Mouse (Mus musculus) naive thymus-derived CD4-positive, alpha-beta T cell, adult 2 months (primary cell): ENCODE results near the gene Pi4k2b.
A peak's percentile ranks its signal among the peaks of the same experiment; 100 is the strongest.

Source experiments
- DNase-seq: peaks from one replicate; pipeline ENCODE4 v3.0.0-alpha.2; 2011; ENCODE audit warnings: low read depth

Pi4k2b gene

DNA sequence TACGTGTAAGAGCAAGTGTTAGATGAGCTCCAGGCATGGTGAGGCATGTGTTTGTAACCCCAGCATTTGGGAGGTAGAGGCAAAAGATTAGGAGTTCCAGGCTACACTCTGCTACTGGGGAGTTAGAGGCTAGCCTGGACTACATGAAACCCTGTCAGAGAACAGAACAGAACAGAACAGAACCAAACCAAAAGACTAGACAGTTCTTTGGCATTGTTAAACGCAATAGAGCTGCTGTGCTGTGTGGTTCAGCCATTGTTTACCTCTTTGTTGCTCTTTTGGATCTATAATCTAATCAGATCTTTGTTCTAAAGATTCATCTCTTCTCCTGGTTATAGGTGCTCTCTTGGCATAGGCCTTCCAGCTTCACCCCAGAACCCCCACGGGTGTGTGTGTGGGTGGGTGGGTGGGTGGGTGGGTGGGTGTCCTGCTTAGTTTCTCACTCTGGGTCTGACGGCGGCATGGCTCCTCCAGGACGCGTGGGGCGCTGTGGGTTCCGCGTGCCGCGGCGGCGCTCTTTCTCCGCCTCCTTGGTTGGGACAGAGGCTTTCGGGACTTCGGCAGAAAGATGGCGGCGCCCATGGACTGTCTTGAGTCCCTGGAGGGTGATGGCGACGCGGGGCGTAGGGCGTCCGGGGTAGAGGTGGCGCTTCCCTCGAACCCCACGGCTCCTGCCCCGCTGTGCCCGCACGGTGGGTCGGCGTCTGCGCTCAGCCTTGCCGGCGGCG is 41.3 kb downstream of the Pi4k2b start:
- peak; percentile 88 for DNase-seq

DNA sequence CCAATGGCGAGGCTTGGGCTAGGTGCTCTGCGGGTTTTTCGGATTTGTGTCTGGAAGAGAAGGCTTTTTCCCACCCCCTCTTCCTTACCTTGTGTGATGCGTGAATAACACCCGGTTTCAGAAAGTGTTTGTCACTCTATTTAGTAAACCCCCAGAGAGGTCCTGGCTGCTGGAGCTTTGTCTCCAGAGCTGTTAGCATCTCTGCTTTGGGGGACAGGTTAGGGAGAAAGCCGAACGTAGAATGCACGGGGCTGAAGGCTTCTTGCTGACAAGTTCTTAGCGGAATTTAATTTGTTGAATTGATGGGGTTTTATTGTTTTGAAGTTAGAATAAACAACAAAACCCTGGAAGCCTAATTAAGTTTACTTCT is 41.9 kb downstream of the Pi4k2b start:
- DNase-seq: no peak

DNA sequence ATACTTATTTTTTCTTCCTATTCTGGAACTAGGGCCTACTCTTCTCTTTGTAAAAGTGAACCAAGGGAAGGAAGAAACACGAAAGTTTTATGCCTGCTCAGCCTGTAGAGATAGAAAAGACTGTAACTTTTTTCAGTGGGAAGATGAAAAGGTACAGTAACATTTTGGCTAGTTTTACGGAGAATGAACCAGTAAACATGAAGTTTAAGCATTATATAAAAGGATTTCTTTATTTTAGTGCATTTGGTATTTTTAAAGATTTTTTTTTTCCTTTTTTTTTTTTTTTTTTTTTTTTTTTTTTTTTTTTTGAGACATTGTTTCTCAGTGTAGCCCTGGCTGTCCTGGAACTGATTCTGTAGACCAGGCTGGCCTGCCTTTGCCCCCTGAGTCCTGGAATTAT is 42.6 kb downstream of the Pi4k2b start:
- no peak for DNase-seq

DNA sequence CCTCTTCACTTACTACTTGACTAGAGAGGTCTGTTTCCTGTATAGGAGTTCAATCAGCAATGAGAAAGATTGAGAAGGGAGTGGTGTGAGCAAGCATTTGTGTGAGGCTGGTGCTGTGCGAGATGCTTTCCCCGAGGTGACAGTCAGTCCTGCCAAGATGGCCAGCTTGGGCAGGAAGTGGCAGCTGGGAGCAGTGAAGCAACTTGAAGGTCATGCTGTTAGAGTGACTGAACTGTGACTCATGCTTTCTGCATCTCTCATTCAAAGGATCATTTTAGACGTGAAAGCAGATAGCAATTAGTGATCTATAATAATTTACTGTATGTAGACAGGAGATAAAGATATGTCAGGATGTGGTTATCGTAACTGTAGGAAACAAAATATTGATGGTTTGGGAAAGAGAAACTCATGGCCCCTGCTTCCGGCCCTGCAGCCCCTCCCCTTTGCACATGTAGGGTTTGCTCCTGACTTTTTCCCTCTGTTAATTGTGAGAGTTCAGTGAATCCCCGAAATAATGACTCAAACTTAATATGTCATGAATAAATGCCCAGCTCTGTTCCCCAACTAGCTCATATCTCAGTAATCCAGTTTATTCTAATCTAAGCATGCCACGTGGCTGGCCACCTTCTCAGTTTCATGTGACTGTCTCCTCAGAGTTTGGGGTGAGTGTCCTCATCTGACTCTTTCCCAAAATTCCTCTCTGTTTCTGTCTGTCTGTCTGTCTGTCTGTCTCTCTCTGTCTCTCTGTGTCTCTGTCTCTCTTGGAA is 45.4 kb downstream of the Pi4k2b start:
- DNase-seq: no peak

DNA sequence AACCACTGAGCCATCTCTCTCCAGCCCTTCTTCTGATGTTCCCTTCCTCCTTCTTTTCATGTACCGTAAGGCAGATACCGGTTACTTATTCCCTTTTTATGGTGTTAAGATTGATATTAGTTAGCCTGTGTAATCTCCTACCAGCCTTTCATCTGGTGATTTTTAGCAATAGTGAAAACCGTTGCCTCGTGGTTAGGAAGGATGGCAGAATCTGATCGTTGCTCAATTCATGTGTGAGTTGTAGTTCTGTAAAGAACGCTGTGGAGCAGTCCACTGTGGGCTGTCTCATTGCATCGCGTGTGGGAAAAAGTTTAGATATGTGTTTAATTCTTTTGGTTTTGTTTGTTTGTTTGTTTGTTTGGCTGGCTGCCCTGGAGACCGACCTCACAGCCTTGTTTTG is 51.9 kb downstream of the Pi4k2b start:
- DNase-seq: no peak

DNA sequence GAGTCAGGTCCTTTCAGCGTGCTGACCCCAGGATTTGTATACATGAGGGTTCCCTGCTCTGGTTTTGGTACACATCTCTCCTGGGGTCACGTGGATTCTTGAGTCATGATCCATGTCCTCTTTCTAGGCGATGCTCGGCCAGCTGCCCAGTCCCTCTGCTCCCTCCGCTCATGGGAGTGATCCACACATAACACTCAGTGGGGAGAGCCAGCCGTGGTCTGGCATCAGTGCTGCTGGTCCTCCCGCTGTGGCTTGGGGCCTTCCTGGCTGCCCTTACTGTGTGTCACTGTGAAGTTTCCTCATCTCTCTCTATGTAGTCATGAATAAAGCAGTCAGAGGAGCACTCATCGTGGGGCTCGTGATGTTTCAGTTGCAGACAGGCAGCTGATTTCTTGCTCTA is 52.7 kb downstream of the Pi4k2b start:
- DNase-seq: no peak

DNA sequence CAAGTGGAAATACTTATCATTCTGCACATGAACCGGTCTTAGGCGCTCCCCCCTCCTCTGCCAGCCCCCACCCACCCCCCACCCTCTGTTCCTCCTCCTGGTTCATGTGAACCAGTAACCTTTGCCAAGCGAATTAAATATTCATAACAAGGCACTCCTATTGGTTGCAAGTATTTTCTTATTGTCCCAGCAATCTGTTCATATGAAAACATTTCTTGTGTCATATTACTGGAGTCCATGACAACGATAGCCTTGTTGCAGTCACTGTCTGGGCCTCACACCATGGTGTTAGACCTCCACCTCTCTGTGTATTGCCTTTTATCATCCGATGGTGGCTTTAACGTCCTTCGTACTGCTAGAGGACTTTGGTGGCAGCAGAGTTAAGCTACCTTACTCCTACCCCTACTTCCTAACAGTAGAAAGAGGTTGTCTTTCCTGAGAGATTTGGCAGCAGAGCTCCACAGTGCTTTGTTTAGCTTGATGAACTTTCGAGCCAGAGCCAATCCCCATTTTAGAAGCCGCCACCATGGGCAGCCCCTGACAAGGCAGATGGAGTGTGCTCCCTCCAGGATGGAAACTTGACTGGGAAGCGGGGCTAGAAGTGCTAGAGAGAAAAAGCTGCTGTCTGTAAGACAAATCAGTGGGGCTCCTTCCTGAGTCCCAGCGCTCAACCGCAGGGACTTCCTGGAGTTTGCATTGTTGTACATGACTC is 58.1 kb downstream of the Pi4k2b start:
- DNase-seq: no peak

DNA sequence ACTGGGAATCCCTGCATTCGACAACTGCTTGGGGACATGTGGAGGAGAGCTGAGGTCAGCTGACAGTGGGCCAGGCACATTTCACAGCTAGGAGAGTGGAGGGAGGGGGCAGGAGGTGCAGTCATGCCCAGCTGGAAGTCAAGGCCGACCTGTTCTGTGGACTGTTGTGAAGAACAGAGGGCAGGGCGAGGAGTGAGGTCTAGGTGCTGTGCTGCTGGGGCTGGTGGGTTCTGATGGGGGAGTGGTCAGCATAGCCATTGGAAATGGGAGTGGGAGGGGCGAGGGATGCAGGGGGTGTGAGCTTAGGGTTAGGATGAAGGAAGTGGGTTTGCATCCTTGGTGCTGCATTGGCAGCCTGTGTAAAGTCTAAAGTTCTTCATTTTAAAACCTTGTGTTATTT is 64.4 kb downstream of the Pi4k2b start:
- DNase-seq: no peak

DNA sequence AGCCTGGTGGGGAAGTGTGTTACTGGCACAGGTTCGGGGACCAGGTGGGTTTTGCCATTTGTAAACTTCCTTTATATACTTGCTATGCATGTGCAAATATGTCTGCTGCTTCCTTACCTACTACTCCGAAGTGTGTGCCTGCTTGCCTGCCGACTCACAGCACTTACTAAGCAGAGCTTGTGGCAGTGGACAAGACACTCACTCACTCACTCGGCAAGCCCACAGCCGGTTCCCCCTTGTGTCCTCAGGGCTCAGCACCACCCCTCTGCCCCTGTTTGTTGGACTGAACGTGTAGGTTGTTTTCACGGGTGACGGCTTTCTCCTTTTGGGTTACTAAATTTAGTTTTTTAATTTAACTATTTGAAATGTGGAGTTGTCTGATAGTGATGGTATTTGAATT is 65.0 kb downstream of the Pi4k2b start:
- DNase-seq: no peak

DNA sequence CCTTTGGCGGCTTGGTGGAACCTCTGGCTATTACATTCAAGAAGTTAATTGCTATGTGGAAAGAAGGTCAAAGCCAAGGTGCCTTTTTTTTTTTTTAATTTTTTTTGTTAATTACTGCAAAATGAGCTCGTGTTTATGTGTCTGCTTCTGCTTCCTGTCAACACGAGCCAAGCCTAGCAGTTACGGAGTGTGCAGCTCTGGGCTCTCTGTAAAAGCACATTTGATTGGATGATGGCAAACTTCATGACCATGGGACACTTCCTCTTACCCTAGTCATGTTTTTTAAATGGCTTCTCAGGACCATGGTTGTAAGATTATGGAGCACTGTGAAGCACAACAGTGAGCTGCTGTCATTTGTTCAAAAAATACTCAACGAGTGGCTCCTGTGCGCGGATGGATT is 65.7 kb downstream of the Pi4k2b start:
- DNase-seq: no peak

DNA sequence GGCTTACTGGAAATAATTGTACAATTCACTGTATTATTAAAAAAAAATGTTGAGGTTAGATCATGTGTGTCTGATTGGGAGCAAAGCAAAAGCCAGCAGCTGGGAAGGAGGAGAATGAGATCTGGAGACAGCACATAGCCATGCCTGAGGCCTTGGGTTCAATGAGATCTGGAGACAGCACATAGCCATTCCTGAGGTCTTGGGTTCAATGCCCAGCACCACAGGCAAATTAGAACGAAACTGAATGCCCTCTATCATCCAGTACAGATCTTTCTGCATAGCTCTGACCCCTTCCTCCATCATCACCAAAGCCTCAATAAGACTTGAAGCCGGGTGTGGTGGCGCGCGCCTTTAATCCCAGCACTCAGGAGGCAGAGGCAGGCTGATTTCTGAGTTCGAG is 69.1 kb downstream of the Pi4k2b start:
- no peak for DNase-seq

DNA sequence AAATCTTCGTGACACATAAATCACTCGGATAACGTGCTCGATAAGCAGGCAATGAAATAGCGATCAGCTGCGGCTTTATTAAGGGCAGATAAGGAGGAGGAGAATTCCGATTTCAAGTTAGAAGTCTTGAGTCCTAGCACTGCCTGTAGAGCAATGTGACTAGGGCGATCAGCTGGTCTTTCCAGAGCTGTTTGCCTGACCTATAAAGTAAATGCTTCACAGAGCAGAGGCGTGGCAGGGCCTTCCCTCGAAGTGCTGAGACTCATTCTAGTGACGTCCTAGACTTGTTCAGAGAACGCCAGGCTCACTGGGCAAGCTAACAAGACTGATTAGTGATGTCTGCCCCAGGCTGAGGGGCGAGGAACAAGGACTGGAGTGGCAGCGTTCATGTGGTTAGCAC is 69.7 kb downstream of the Pi4k2b start:
- DNase-seq: no peak

DNA sequence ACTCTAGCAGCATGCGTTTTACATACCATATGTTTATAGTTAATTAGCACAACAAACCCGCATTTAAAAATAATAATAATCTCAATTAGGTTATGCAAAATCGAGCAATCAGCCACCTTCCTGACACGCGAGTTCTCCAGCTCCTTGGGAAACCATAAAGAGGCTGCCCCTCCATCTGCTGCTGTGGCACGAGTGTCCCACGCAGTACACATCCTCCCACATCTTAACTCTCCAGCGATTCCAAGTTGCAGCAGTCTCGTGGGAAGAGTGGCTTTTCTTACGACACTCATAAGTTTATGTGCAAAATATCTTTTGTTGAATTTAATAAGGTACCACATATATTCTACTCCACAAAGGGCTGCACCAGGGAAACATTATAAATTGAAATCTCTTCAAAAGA is 71.1 kb downstream of the Pi4k2b start:
- DNase-seq: no peak

DNA sequence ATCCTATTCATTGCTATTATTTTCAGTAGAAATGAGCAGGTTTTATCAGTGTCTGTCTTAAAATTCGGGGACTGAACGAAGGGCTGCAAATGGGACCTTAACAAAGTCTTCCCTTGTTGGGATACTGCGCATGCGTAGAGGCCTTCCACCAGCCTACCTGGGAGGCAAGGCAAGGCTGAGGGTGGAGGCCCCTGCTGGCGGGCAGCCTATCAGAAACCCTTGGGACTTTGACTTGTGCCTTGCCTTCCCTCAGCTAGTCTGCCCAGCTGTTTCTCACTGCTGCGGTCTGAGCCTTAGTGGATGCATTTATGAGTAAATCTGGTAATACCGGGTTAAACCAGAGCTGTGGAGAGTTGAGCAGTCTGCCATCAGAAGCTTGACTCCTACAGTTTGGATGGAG is 71.9 kb downstream of the Pi4k2b start:
- DNase-seq: no peak

DNA sequence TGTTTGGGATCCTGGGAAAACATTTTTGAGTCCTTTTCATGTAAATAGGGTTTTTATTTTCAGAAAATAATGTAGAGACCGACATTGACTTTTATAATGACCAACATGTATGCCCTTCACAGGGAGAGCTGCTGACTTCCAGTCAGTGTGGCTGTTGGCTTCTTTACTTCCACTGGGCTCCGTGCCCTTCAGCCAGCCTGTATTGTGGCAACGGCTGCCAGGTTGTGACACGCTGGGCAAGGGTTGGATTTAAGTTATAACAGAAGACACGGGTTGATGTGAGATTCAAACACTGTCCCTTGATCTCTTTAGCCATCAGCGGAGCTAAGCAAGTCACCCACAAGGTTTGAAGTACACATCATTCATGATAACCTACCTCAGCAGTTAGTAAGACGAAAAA is 77.3 kb downstream of the Pi4k2b start:
- DNase-seq: no peak
